In the genomic region with DNA sequence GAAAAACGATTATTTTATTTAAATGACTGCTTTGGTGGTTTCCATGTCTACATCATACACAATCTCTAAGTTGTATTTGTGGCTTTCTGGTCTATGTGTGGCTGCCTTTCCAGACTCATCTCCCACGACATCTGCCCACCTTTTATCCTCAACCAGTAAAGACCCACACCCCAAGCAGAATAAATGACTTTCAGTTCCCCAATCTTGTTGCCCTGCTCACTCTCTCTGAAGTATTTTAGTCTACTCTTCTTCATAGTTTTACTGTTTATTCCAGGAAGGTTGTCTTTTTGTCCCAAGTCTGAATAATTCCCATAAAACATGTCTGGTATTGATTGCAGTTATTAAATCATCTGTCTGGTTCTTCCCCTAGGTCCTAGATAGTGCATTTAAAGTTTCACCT, we compare ENCODE assay signal across 39 mouse cellular contexts. TPM values are rescaled to one million over a fixed set of nuclear protein-coding genes. Genes with fewer than 3 reads are reported as not detected.
"Had no signal": no experiment of that assay in that cellular context is flagged by ENCODE, and none has a peak within 500 bp of the region (broad histone marks: within the 10 kb centered on the region; RNA-seq: fewer than 3 reads in every experiment).

No protein-coding gene starts in this region.

- DNase-seq: gastrocnemius, postnatal 14 days; heart, adult 18-20 months; heart, postnatal 10 days; heart, postnatal 4 days; kidney, adult 18-20 months; kidney, adult 8-10 months; kidney, postnatal 10 days; kidney, postnatal 25 days; kidney, postnatal 4 days; left cerebral cortex, postnatal 4 days had no signal

- ATAC-seq: hindbrain, embryonic 16.5 days; inflammation-experienced regulatory T-cells, adult 6 months; intestine, embryonic 15.5 days; intestine, postnatal 0 days; liver, embryonic 12.5 days had no signal

- H3K27me3 ChIP-seq: heart, embryonic 12.5 days; hindbrain, embryonic 12.5 days; intestine, embryonic 15.5 days; limb, embryonic 13.5 days; limb, embryonic 15.5 days; liver, embryonic 12.5 days had no signal

RNA-seq across cellular contexts. Expression of gene Tnfsf4, which starts 40.6 kb away (rescaled TPM):
- total RNA-seq: gastrocnemius, adult 18-20 months; gastrocnemius, adult 8-10 months; gastrocnemius, postnatal 14 days; gastrocnemius, postnatal 4 days; granulocyte monocyte progenitor cell, adult 5-6 weeks; heart, adult 18-20 months; heart, adult 8-10 months; heart, postnatal 10 days; heart, postnatal 25 days; layer of hippocampus, adult 2 months; layer of hippocampus, postnatal 14 days; left cerebral cortex, adult 2 months; left cerebral cortex, postnatal 10 days; left cerebral cortex, postnatal 25 days; left cerebral cortex, postnatal 4 days; liver, adult 2 months had no signal
- polyA plus RNA-seq: heart, embryonic 10.5 days; heart, embryonic 12.5 days; heart, embryonic 14.5 days; hindbrain, embryonic 10.5 days; hindbrain, embryonic 12.5 days; hindbrain, embryonic 16.5 days; intestine, embryonic 15.5 days; intestine, postnatal 0 days; kidney, embryonic 16.5 days; limb, embryonic 13.5 days; liver, adult 2 months; liver, embryonic 12.5 days; liver, embryonic 14.5 days had no signal

RNA-seq across cellular contexts. Expression of gene Tnfsf18, which starts 58.7 kb away (rescaled TPM):
- total RNA-seq: gastrocnemius, adult 18-20 months; gastrocnemius, postnatal 4 days; granulocyte monocyte progenitor cell, adult 5-6 weeks; heart, postnatal 10 days; heart, postnatal 4 days; layer of hippocampus, adult 2 months; left cerebral cortex, adult 2 months; left cerebral cortex, postnatal 10 days; left cerebral cortex, postnatal 25 days; left cerebral cortex, postnatal 4 days; liver, adult 2 months had no signal
- polyA plus RNA-seq: heart, embryonic 10.5 days; heart, embryonic 16.5 days; hindbrain, embryonic 10.5 days; hindbrain, embryonic 12.5 days; hindbrain, embryonic 16.5 days; inflammation-experienced regulatory T-cells, adult 6 months; intestine, embryonic 15.5 days; intestine, postnatal 0 days; kidney, embryonic 14.5 days; kidney, embryonic 16.5 days; limb, embryonic 11.5 days; limb, embryonic 13.5 days; liver, adult 2 months; liver, embryonic 12.5 days; liver, embryonic 14.5 days had no signal
